Mouse (Mus musculus) CD4-positive, CD25-positive, alpha-beta regulatory T cell, adult 2 months (primary cell): ENCODE measurements around the gene Mroh2a.

ENCODE experiments used
- DNase-seq: peaks from one replicate; pipeline ENCODE4 v3.0.0-alpha.2; 2012; ENCODE audit warnings: low read depth, low spot score

The Mroh2a gene

DNA sequence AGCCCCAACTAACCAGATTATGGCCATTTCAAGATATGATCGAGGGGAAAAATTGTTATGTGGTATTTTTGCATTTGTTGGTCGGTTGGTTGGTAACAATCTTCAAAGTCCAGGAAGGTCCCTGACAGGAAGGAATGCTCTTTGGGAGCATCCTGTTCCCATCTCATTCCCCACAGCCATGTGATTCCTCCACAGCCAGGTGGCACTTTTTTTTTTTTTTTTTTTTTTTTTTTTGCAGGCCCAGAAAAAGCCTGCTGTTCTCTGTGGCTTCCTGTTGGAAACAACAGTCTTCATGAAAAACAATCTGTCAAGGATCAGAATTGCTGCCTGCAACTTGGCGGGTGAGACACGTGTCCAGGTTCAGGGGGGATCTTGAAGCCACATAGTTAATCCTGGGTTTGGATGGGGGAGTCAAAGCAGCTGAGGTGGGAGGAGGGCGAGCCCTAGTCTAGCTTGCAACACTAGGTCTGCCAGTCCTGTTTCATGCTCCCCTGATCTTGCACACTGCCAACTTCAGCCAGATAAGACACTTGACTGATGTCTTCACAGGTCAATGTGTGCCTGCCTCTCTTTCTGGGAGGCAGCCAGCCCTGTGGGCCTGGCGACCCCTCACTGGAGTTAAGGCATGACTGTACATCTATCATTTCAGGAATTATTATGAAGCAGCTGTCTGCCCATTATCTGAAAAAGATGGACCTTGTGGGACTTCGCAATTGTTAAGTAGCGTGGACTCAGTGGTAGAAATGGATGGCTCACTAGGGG, 32.3 kb downstream of the Mroh2a start:
- DNase-seq, result no peak

DNA sequence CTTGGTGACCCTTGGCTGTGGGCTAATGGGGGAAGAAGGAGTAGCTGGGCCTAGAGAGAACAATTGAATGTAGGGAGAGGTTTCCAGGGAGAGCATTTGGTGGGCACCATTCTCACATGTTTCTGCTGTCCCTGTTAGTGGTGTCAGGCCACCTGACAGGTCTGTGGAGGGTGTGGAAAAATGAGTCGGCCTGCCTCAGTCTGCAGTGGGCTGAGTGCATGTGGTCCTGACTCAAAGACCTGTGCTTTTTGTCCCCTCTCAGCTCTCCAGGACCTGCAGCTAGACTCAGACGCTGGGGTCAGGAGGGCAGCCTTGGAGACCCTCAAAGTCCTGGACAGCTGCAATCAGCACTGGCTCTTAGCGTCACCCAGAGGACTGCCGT, 32.8 kb downstream of the Mroh2a start:
- no peak for DNase-seq

DNA sequence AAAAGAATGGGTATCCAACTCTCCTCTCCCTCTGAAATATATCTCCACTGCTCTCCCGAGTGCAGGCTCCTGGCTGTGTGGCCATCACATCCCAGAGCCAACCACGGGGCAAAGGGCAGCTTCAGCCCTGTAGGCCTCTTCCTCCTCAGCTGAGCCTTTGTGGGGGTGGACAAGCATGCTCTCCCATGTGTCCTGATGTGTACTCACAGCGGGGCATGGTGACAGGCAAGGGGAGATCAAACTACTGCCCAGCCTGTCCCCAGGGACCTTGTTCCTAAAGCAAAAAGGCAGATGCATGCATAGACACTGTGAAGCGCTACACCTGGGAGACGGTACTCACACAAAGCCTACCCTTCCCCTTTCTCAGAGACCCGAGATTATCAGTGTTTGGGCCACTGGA, 33.3 kb downstream of the Mroh2a start:
- DNase-seq, result no peak

- DNase-seq, result no peak
These were observed 34.0 kb downstream of the Mroh2a start for GRCm38 (mm10) chr1:88260604-88261377.

DNA sequence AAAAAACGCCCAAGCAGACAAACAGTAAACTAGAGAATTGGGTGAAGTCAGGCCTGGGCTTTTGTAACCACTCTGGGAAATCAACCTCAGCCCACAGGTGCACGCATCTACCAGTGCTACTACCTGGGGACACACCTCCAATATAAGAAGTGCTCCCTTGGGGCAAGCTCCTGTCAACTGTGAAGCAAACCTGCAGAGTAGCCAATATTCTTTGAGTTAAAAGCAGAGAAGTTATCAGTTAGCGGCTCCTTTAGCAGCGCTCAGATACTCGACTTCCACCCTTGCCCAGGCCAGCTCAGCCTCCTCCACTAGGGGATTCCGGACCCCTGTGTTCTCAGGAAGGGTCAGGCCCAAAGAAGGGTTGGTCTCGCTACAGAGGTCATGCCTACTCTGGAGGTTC, 34.9 kb downstream of the Mroh2a start:
- DNase-seq, result no peak

GRCm38 (mm10) chr1:88262255-88262654, 35.5 kb downstream of the Mroh2a start:
- no peak for DNase-seq

DNA sequence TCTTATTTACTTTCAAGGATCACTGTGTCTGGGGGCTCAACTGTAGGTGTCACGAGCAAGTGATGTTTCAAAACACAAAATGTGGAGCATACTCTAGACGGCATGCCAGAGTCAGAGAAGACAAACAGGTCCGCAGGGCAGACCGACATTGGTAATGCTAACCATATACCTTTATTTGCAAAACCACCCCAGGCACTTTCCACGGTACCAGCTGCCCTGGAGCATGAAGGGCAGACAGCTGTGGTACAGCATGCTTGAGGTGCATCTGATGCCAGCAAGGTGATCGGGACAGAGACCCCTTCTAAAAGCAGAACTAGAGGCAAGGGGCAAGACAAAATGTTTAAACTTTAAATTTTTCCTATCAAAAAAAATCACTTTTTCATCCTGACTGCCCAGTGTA, 36.2 kb downstream of the Mroh2a start:
- no peak for DNase-seq

DNA sequence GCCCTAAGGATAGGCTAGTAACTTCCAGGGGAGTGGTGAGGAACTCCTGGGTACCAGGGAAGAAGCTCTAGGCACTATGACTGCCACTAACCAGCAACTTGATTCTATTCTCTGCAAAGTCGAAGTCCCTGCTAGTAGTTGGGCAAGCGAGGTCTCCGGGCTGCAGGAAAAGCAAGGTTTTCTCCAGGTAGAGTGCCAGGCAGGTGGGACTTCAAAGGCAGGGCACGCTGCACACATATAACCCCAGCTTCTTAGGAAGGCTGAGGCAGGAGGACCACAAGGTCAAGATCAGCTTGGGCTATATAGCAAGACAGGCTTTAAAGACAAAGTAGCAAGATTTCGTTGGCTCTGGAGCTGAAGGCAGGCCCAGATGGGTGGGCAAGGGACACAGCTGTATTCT, 37.0 kb downstream of the Mroh2a start:
- no peak for DNase-seq

DNA sequence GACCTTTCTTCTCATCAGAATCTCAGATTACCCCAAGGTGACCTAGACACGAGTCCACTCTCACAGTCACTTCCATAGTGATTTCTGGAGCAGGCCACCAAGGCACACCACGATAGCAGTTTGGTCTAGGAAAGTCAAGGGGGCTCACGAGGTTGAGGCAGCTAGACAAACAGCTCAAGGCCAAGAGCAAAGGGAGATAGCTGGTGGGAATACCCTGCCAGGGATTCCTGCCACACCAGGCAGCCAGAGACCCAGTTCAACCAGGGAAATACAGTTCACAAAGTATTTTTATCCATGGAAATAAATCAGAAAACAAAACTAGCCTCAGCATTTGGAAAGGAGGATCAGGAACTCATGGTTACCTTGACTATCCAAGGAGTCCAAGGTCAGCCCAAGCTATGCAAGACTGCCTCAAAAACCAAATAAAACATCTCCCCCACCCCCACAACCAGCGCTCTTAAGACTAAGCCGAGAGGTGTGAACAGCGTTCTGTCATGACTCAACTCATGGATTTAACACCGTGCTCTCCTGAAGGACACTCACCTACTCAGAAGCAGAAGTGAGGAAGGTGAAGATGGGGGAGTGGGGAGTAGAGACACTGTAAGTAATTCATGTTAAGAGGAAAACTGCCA, 37.6 kb downstream of the Mroh2a start:
- no peak for DNase-seq

- no peak for DNase-seq
These were observed 38.1 kb downstream of the Mroh2a start for GRCm38 (mm10) chr1:88264869-88265240.

DNA sequence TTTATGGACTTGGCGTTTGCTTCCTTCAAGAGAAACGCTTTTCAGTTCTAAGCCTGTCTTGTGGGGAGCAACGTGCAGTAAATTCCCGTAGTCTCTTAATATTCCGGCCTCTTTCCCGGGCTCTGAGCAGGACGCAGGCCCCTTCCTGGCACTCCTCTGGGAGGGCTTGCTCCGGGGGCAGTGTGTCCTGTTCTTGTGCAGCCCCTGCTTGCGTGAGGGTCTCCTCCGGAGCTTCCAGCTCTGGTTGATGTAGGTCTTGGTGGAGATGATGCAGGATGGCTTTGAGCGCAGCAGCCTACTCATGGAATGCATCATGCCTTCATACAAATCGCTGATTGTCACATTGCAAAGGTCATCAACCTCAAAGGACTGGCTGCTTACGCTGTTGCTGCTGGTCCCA, 39.3 kb downstream of the Mroh2a start:
- no peak for DNase-seq

DNA sequence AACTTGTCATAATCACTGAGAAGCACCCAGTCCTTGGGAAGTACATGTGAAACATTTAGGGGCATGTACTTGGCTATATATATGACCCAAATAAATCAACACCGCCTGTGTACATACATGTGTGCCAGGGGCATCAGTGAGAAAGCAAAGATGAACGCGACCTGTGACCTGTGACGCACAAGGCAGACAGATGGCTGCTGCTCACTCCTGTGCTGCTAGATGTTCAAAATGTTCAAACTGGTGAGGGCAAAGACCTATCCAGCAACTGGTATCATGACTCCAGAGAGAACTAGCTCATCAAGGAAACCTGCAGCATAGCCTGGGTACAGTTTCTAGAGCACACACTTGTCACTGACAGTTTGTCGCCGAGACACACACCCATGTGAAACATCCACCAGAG, 40.7 kb downstream of the Mroh2a start:
- DNase-seq, result no peak

DNA sequence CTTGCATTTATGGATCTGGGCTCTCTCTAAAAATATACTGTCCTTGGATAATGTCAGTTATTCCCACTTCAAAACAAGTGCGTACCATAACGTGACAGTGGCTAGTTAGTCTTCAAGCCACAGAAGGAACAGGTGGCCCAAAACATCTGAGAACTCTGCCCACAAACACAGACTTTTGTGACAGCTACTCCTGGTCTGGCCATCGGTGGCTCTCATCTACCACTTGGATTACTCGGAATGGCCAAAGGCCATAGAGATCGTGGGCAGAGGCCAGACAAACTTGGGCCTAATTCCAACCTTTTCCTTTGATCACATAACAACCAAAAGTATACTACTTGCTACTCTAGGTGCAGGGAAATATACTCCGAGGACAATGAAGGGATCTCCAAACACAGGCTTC, 41.3 kb downstream of the Mroh2a start:
- no peak for DNase-seq

GRCm38 (mm10) chr1:88269539-88270309, 42.9 kb downstream of the Mroh2a start:
- no peak for DNase-seq

- no peak for DNase-seq
These were observed 46.1 kb downstream of the Mroh2a start for GRCm38 (mm10) chr1:88272851-88273250.

DNA sequence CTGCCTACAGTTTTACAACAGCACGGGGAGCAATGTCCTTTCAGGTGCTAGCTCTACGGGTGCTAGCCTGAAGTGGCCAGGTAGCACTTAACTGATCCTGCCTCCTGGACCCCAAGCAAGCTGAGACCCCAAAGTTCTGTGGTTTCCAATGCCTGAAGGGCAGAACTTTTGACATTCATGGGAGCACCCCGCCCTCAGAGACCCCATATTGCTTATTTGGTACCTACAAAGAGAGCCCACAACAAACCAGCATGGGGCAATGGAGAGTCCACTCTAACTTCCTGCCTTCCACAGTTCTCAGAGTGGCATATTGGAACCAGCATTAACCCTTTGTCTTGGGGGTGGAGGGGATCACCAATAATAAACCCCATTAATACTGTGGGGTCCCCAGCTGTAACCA, 46.5 kb downstream of the Mroh2a start:
- no peak for DNase-seq

DNA sequence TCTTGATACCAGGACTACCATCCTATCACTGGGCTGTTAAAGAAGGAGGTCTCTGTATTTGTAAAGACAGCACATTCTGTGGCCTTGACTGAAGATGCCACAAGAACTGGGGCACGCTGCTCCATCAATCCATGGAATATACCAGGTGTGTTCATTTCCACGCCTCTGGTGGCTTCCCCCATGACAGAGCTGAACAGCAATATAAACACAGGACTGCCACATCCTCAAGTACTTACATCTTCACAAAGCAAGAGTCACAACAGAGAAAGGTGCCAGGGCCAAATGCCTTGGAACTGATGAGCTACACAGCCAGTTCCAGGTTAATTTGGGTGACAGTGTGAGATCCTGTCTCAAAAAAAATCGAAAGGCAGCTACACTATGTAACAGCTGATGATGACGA, 47.0 kb downstream of the Mroh2a start:
- DNase-seq, result no peak

DNA sequence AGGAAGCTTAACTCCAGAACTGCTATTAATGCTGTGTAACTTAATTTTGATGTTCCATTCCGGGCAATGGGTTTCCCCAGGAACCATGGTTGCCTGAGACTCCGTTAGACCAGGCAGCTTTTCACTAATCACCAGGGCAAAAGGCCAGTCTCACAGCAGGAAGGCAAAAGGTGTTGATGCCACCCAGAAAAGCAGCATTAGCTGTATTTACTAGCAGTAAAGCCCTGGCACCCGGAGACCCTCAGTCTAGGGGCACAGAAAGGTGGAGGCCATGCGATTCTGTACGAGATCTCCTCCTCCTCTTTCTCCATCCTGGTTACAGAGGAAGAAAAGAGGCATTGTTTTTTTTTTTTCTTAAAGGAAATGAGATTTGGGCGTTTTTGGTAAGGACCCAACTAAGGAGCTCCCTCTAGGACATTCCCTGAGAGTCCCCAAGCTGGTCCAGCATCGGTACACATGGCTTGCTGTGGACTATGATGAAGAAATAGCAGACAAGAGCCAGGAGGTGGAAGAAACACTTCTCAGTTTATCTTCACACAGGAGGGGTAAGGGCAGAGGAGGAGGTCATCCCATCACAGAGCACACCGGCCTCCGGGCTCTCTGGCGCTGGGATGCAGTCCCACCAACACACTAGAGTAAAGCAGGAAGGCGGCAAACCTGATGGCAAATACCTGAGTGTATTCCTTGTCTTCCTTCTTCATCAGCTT, 47.7 kb downstream of the Mroh2a start:
- DNase-seq, result no peak

DNA sequence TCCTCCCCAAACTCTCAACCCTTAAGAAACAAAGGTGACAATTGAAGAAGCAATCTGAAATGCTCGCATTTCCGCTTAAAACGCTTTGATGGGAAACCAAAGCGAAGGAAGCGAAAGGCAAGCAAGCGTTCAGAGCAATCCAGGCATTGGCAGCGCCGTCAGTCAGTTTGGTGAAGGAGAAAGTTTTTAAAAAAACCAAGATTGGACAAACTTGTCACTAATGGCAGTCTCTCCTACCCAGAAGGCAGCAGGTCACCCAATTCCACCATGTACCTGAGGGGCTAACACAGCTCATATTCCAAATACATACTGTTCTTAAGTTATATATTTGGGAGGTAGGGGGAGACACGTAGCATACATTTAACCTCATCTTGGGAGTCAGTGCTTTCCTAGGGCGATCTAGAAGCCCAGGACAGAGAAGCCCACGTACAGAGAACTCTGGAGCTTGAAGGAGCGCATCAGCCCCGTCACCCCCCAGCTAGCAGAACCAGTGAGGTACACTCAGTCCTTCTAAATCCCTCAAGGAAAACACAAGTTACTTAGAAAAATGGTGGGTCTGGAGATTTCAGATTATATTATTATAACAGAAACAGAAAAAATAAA, 48.4 kb downstream of the Mroh2a start:
- no peak for DNase-seq

GRCm38 (mm10) chr1:88275698-88276523, 49.1 kb downstream of the Mroh2a start:
- DNase-seq, result peak; percentile 51
